Mouse (Mus musculus): ENCODE results near the gene Stpg4.

Gene Stpg4

GRCm38 (mm10) chr17:87427511-87427910 lies at the start of gene Stpg4:
TSS of gene Stpg4 (minus strand) at chr17:87427741.
- no peak for DNase-seq (ENCODE audit: extremely low spot score, low read depth, low spot score)

DNA sequence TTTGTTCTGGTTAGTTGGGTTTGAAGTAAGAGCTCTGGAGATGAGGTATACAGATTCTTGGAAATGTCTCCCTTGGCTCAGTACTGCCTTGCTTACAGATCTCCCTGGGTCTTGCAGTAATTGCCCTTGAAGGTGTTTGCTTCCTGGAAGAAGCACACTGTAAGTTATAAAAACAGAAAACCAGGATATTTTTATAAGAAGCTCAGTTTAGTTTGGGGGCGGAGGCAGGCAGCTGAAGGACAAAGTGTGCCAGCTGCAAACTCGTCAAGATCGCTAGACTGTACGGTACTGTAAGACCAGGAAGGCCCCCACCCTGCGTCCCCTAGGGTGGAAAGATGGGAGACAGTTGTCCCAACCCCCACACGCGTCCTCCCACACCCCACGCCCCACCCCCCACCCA lies 47.8 kb upstream of the Stpg4 start:
- DNase-seq (ENCODE audit: extremely low spot score, low read depth, low spot score) = no peak

- DNase-seq (ENCODE audit: extremely low spot score, low read depth, low spot score) = no peak
Measured at GRCm38 (mm10) chr17:87474501-87474795, 46.9 kb upstream of the Stpg4 start.

GRCm38 (mm10) chr17:87473736-87474500 lies 46.4 kb upstream of the Stpg4 start:
- no peak for DNase-seq (ENCODE audit: extremely low spot score, low read depth, low spot score)

DNA sequence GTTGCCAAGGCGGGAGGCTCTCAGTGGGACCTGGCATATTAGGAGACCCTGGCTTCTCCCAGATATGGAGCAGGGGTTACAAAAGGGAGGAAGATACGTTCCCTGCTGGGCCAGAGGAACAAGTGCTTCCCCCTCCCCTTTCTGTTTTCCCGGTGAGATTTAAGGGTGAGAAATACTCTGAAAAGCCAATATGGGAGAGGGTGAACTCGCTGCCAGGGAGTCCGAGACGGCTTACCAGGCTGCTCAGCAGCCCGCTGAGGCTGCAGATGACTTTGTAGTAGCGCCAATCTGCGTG lies 45.8 kb upstream of the Stpg4 start:
- no peak for DNase-seq (ENCODE audit: extremely low spot score, low read depth, low spot score)

DNA sequence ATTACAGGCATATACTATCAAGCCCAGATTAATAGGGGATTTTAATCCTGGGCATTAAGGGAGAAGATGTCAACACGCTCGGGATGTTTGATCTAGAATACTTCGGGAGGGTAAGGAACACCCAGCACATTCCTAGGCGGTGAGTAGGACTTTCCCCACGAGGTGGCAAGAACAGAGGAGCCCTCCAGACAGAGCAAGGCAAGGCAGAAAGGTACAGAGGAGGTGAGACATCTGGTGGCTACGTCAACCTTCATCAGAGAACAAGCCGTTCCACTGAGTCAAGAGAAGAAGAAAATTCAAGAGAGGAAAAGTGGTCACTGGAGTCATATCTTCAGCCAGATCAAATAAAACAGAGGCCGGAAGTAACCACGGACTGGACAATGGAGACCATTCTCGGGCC lies 45.3 kb upstream of the Stpg4 start:
- DNase-seq (ENCODE audit: extremely low spot score, low read depth, low spot score) = no peak

DNA sequence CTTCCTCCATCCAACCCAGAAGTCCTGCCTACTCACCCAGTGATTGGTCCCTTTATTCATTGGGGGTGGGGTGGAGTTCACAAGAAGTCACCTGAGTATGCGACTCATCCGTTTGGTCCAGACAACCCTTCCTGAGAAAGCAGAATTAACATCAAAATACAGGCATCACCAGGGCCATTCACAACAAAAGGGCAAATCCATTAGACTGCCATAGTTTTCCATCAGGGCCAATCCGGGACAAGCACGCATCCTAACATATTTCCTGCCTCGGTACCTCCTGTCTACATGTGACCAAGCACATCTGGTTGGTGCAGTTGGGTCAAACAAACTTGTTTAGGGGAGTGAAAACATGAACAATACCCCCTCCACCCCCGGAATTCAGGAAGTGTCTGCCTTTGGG lies 44.1 kb upstream of the Stpg4 start:
- no peak for DNase-seq (ENCODE audit: extremely low spot score, low read depth, low spot score)

DNA sequence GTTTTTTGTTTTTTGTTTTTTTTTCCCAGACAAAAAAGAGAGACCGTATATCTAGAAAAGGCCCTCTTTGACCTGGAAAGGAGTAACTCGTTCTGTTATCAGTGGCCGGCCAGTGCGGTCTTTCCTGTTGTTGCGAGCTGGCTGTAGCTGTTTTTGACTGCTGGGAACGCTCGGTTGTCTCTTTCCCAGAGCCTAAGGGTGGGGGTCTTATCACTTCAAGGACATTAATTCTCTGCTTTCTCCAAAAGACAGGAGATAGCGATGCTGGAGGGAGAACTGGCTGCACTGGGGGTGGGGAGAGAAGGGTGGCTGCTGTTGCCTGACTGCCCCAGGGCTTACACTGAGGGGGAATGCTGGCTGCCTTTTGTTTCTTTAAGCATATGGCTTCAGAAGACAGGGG lies 43.3 kb upstream of the Stpg4 start:
- DNase-seq (ENCODE audit: extremely low spot score, low read depth, low spot score) = no peak

DNA sequence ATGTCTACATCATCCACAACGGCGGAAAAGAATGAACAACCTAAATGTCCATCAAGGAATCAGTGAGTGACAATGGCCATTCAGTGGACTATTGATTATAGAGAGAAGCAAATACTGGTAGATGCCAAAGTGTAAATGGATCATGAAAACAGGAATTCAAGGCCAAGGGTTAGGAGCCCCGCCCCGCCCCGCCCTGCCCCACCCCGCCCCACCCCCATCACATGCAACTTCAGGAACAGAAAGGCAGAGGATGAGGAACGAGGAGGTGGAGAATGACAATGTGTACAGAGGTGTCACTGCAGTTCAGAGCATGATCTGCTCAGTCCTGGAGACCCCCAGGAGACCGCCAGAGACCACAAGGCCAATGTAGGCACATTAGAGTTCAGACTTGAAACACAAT lies 42.7 kb upstream of the Stpg4 start:
- DNase-seq (ENCODE audit: extremely low spot score, low read depth, low spot score) = no peak

GRCm38 (mm10) chr17:87469428-87469827 lies 41.9 kb upstream of the Stpg4 start:
- no peak for DNase-seq (ENCODE audit: extremely low spot score, low read depth, low spot score)

DNA sequence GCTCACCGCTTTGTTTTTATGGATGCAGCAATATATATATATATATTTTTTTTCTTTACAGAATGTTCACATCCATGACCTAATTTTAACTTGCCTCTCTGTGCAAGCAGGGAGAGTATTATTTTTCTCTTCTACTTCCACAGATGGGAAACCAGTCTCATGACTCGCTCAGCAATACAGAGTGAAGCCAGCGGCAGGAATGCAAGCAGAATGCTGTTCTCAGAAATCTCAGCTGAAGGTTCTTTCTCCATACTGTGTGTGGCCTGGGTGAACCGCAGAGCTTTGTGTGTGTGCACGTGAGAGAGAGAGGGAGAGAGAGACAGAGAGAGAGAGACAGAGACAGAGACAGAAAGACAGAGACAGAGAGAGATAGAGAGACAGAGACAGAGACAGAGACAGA lies 41.1 kb upstream of the Stpg4 start:
- DNase-seq (ENCODE audit: extremely low spot score, low read depth, low spot score) = no peak

GRCm38 (mm10) chr17:87461499-87461896 lies 34.0 kb upstream of the Stpg4 start:
- no peak for DNase-seq (ENCODE audit: extremely low spot score, low read depth, low spot score)

GRCm38 (mm10) chr17:87460669-87461498 lies 33.3 kb upstream of the Stpg4 start:
- DNase-seq (ENCODE audit: extremely low spot score, low read depth, low spot score) = no peak

GRCm38 (mm10) chr17:87459750-87460668 lies 32.5 kb upstream of the Stpg4 start:
- DNase-seq (ENCODE audit: extremely low spot score, low read depth, low spot score) = no peak

GRCm38 (mm10) chr17:87458911-87459749 lies 31.6 kb upstream of the Stpg4 start:
- no peak for DNase-seq (ENCODE audit: extremely low spot score, low read depth, low spot score)

DNA sequence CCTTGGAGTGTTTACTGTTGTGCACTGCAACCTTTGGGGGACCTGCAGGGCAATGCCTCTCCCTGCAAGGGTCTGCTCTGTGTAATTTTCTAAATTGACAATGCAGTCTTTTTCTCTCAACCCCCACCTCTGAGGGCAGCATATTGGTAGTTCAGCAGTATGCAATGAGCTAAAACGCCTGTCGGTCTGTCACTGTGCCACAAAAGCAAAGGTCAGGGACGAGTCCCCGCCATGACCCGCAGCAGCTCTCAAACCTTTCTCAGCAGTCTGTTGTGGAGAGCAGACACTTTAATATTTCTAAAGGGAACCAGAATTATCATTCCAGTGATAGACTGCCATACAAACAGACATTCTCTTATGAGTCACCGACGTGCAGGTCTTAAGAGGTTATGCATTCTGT lies 30.4 kb upstream of the Stpg4 start:
- DNase-seq (ENCODE audit: extremely low spot score, low read depth, low spot score) = no peak

DNA sequence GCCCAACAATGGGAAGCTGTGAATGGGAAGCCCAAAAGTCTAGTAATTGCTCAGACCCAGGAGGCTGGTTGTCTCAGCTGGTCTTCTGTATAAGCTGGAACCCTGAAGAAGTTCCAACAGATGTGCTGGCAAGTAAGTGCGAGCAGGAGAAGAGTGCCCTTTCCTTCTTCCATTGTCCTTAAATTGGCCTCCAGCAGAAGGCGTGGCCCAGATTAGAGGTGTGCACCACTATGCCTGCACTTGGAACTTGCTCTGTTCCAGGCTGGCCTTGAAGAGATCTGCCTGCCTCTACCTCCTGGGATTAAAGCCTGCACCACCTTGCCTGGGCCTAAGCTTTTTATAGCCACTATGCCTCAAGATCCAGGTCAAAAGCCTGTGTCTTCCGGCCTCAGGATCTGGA lies 26.6 kb upstream of the Stpg4 start:
- no peak for DNase-seq (ENCODE audit: extremely low spot score, low read depth, low spot score)

GRCm38 (mm10) chr17:87453336-87453735 lies 25.8 kb upstream of the Stpg4 start:
- DNase-seq (ENCODE audit: extremely low spot score, low read depth, low spot score) = no peak

GRCm38 (mm10) chr17:87448881-87449280 lies 21.3 kb upstream of the Stpg4 start:
- DNase-seq (ENCODE audit: extremely low spot score, low read depth, low spot score) = no peak

DNA sequence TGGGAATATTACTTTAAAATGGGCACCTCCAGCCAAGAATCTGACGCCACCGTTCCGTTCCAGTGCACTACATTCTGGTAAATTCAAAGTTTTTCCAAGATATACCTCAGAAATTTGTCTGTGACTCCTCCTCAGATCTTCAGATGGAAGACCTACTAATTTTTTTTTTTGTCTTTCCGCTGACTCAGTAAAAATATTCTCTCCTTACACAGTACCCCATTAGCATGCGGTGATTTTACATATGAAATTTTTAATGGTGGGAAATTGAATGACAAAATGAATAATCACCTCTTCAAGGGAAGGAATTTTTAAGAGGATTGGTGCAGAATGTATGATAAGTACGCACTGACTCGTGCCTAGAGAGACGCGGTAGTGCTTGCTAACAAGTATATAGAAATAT lies 20.8 kb upstream of the Stpg4 start:
- no peak for DNase-seq (ENCODE audit: extremely low spot score, low read depth, low spot score)
